Mouse (Mus musculus): Measurements from ENCODE around the gene Phf3. TPM values are rescaled to one million over a fixed set of nuclear protein-coding genes. Genes with fewer than 3 reads are reported as not detected.

Phf3 gene
- polyA plus RNA-seq, 1 experiment: 52.8 TPM

DNA sequence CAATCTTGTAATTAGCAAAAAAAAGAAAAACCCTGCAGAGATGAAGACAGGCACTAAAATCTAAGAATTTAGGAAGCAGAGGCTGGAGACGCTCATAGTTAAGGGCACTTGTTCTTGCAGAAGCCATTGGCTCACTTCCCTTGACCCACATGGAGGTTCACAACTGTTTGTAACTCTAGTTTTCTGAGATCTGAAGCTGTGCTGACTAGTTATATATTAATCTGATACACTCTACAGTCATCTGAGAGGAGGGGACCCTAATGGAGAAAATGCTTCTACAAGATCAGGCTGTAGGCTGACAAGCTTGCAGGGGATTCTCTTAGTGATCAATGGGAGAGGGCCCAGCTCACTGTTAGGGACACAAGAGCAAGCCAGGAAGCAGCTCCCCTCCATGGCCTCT is 58.1 kb downstream of the Phf3 start:
- no peak for TF ChIP-seq POLR2A (IDR thresholded peaks at IDR 0.05; ENCODE audit: borderline replicate concordance, insufficient read depth, low read length)
- no peak for TF ChIP-seq CTCF (IDR thresholded peaks at IDR 0.05; ENCODE audit: borderline replicate concordance, insufficient read depth, low read depth, low read length)
- Histone ChIP-seq H3K4me3 (replicated peaks; ENCODE audit: insufficient read depth, low read depth, low read length) (no peak overlapping the region), H3K4me1 (ENCODE audit: control insufficient read depth, insufficient read depth, low read length) (no peaks in the 10 kb centered on the region), H3K27ac (ENCODE audit: insufficient read depth, low read length) (no peak overlapping the region), H3K27me3 (ENCODE audit: control insufficient read depth, insufficient read depth, low read length) (no peaks in the 10 kb centered on the region)
- WGBS: 85% methylated on average over 1 of the region's 1 CpGs
- DNase-seq: no peak

DNA sequence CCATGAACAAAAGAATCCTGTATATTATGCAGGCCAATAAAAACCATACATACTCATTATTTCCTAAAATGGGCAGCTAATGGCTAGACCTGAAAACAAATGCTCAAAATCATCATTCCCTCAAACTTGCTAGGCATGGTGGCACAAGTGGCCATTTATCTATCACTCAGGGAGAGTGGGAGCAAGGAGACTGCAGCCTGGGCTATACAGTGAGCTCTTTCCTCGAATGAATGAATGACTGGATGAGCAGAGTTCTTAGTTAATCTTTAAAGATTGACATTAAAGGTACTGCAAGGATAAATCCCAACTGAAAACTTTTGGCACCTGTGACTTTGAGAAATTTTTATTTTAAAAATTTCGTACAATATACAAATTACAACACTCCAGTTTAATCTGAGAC is 58.7 kb downstream of the Phf3 start:
- TF ChIP-seq POLR2A (IDR thresholded peaks at IDR 0.05; ENCODE audit: borderline replicate concordance, insufficient read depth, low read length) (no peak), CTCF (IDR thresholded peaks at IDR 0.05; ENCODE audit: borderline replicate concordance, insufficient read depth, low read depth, low read length) (no peak)
- no peak for DNase-seq
- H3K4me3 ChIP-seq (replicated peaks; ENCODE audit: insufficient read depth, low read depth, low read length): no peak overlapping the region
- H3K27me3 ChIP-seq (ENCODE audit: control insufficient read depth, insufficient read depth, low read length): no peaks in the 10 kb centered on the region
- WGBS: 87% methylated on average over 2 of the region's 2 CpGs
- no peak overlapping the region for H3K27ac ChIP-seq (ENCODE audit: insufficient read depth, low read length)
- H3K4me1 ChIP-seq (ENCODE audit: control insufficient read depth, insufficient read depth, low read length): no peaks in the 10 kb centered on the region

DNA sequence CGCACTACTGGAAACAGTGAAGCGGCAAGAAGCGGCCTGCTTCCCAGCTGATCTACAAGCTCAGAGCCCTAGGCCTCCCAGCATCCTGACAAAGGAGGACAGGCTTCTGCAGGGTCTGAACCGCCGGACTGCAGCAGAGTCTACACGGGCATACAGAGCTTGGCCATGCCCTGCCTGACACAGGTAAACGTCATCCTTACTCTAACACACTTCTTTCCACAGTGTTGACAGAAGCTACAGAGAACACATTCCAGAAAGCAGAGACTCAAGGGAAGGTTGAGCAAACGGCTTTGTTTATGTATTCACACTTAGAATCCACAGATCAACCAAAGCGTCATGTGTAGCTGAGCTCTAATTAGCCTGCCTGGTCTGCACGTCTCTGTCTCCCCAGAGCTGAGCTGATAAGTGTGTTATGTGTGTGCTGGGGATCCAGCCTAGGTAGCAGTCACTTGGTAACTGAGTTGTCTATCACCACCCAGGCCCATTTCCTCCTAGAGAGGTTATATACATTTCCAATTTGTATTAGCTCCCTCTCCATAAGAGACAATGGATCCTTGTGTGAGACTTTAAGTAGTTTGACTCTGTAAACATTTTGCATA is 65.5 kb downstream of the Phf3 start:
- no peak for DNase-seq

DNA sequence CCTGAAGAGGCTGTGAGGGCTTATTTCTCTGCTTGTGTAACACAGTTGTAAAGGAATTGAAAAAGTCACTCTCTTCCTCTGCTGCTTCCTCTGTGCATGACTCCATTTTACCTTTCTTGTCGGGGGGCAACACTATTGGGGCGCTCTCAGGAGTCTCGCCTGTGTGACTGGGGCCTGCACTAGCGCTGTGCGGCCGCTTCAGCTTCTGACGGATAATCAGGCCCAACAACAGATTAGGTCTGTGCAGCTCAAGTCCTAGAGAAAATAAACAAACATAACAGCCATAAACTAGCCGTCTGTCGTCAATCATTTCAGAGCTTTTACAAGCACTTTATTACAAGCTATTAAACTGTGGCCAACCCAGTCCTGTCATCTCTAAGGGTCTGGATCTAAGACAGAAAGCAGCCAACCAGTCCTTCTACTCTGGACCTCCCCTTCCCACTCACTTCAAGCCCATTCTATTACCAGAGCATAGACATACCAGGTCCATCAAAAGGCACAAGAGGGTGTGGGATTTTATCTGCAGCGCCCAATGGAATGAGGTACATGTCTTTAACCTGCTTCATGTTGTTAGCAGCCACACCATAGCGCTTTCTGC is 67.9 kb downstream of the Phf3 start:
- DNase-seq: no peak
- H3K4me3 ChIP-seq (replicated peaks; ENCODE audit: insufficient read depth, low read depth, low read length): no peak overlapping the region
- H3K4me1 ChIP-seq (ENCODE audit: control insufficient read depth, insufficient read depth, low read length): no peaks in the 10 kb centered on the region
- 96% methylated on average over 11 of the region's 11 CpGs for WGBS
- TF ChIP-seq CTCF (IDR thresholded peaks at IDR 0.05; ENCODE audit: borderline replicate concordance, insufficient read depth, low read depth, low read length) (no peak), POLR2A (IDR thresholded peaks at IDR 0.05; ENCODE audit: borderline replicate concordance, insufficient read depth, low read length) (no peak)
- no peak overlapping the region for H3K27ac ChIP-seq (ENCODE audit: insufficient read depth, low read length)
- H3K27me3 ChIP-seq (ENCODE audit: control insufficient read depth, insufficient read depth, low read length): no peaks in the 10 kb centered on the region

More for the DNA sequence above, 65.5 kb downstream of the Phf3 start:
- Histone ChIP-seq H3K4me1 (ENCODE audit: control insufficient read depth, insufficient read depth, low read length) (no peaks in the 10 kb centered on the region), H3K4me3 (replicated peaks; ENCODE audit: insufficient read depth, low read depth, low read length) (no peak overlapping the region), H3K27ac (ENCODE audit: insufficient read depth, low read length) (no peak overlapping the region), H3K27me3 (ENCODE audit: control insufficient read depth, insufficient read depth, low read length) (no peaks in the 10 kb centered on the region)
- WGBS: 90% methylated on average over 10 of the region's 10 CpGs
- TF ChIP-seq POLR2A (IDR thresholded peaks at IDR 0.05; ENCODE audit: borderline replicate concordance, insufficient read depth, low read length) (no peak), CTCF (IDR thresholded peaks at IDR 0.05; ENCODE audit: borderline replicate concordance, insufficient read depth, low read depth, low read length) (no peak)

DNA sequence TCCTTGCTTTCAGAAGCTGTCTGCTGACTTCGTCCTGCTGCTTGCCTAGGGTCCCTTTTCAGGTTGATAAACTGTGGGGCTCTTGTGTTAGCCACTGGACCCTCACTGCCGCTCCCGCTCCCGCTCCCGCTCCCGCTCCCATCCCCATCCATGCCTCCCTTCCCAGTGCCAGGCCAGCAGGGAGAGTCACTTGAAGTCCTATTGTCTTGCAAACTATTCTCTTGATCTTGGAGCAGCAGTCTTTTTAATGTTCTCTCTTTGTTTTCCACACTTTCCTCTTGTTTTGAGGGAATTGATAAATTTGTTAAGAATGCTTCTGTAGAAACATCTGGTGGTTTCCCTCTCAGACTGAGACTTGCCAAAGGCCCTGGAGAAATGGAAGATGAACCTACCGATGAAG is 68.8 kb downstream of the Phf3 start:
- TF ChIP-seq CTCF (IDR thresholded peaks at IDR 0.05; ENCODE audit: borderline replicate concordance, insufficient read depth, low read depth, low read length) (no peak), POLR2A (IDR thresholded peaks at IDR 0.05; ENCODE audit: borderline replicate concordance, insufficient read depth, low read length) (no peak)
- 82% methylated on average over 7 of the region's 7 CpGs for WGBS
- no peak for DNase-seq
- Histone ChIP-seq H3K4me3 (replicated peaks; ENCODE audit: insufficient read depth, low read depth, low read length) (no peak overlapping the region), H3K27ac (ENCODE audit: insufficient read depth, low read length) (no peak overlapping the region), H3K4me1 (ENCODE audit: control insufficient read depth, insufficient read depth, low read length) (no peaks in the 10 kb centered on the region), H3K27me3 (ENCODE audit: control insufficient read depth, insufficient read depth, low read length) (no peaks in the 10 kb centered on the region)

DNA sequence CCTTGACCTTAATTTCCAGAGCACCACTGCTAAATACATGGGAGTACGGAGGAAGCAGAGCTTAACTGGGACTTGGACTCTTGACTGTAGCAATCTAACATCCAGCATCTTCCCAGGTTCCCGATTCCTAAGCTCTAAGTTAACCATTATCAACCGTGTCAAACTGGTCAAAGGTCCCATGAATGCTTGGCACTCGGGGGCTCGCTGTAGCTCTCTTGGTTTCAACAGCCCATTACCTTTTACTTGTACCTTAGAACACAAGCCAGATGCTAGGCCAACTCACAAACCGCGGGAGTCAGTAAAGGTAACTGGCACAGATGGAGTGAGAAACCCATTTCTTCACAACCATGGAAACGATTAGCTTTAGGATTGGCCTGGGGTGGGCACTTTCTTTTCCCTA is 71.8 kb downstream of the Phf3 start:
- no peak for TF ChIP-seq CTCF (IDR thresholded peaks at IDR 0.05; ENCODE audit: borderline replicate concordance, insufficient read depth, low read depth, low read length)
- TF ChIP-seq POLR2A (IDR thresholded peaks at IDR 0.05; ENCODE audit: borderline replicate concordance, insufficient read depth, low read length): no peak
- Histone ChIP-seq H3K4me3 (replicated peaks; ENCODE audit: insufficient read depth, low read depth, low read length) (no peak overlapping the region), H3K27ac (ENCODE audit: insufficient read depth, low read length) (no peak overlapping the region), H3K4me1 (ENCODE audit: control insufficient read depth, insufficient read depth, low read length) (no peaks in the 10 kb centered on the region), H3K27me3 (ENCODE audit: control insufficient read depth, insufficient read depth, low read length) (no peaks in the 10 kb centered on the region)
- 93% methylated on average over 8 of the region's 8 CpGs for WGBS
- DNase-seq: no peak

DNA sequence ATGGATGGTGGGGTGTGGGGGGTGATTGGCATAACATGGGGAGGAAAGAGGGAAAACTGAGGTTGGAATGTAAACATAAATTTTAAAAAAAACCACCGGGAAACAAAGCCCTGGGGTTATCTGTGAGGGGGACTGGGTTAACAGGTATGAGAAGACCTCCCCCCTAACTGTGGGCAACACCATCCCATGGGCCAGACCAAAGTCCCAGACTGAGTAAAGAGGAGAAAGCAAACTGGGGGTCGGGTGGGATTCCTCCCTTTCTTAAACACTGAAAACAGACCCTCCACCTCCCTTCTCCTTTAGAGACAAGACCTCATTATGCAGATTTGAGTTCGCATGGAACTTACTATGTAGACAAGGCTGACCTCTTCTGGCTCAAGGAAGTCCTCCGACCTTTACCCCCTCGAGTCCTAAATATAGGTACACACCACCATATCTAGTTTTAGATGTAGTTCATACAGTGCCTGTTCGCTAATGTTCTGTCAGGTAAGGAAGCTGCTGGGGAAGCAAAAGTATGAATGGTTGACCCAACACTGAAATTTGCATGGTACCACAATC is 74.4 kb downstream of the Phf3 start:
- H3K4me1 ChIP-seq (ENCODE audit: control insufficient read depth, insufficient read depth, low read length): no peaks in the 10 kb centered on the region
- no peak for TF ChIP-seq POLR2A (IDR thresholded peaks at IDR 0.05; ENCODE audit: borderline replicate concordance, insufficient read depth, low read length)
- no peak for TF ChIP-seq CTCF (IDR thresholded peaks at IDR 0.05; ENCODE audit: borderline replicate concordance, insufficient read depth, low read depth, low read length)
- 87% methylated on average over 6 of the region's 6 CpGs for WGBS

DNA sequence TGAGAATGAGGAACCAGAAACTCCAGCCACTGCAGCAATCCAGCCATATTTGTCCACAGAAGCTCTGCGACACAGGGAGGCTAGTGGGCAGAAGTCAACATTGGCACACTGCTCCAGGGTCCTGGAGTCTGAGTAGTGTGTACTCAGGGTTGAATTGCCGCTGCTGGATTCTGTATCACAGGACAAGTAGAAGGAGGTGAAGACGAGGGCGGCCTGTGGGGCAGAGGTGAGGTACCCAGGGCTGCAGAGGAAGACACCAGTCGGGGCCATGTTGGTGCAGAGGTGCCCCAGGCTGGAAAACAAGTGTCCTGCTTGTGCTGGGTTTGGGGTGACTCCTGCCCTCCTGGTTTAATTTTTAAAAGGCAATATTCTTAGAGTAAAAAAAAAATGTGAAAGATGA is 79.1 kb downstream of the Phf3 start:
- no peak overlapping the region for H3K27ac ChIP-seq (ENCODE audit: insufficient read depth, low read length)
- 86% methylated on average over 5 of the region's 5 CpGs for WGBS
- TF ChIP-seq POLR2A (IDR thresholded peaks at IDR 0.05; ENCODE audit: borderline replicate concordance, insufficient read depth, low read length): no peak
- TF ChIP-seq CTCF (IDR thresholded peaks at IDR 0.05; ENCODE audit: borderline replicate concordance, insufficient read depth, low read depth, low read length): no peak
- no peak overlapping the region for H3K4me3 ChIP-seq (replicated peaks; ENCODE audit: insufficient read depth, low read depth, low read length)
- no peak for DNase-seq
- no peaks in the 10 kb centered on the region for H3K27me3 ChIP-seq (ENCODE audit: control insufficient read depth, insufficient read depth, low read length)
- H3K4me1 ChIP-seq (ENCODE audit: control insufficient read depth, insufficient read depth, low read length): no peaks in the 10 kb centered on the region

More for the DNA sequence above, 74.4 kb downstream of the Phf3 start:
- no peak for DNase-seq
- Histone ChIP-seq H3K27ac (ENCODE audit: insufficient read depth, low read length) (no peak overlapping the region), H3K27me3 (ENCODE audit: control insufficient read depth, insufficient read depth, low read length) (no peaks in the 10 kb centered on the region), H3K4me3 (replicated peaks; ENCODE audit: insufficient read depth, low read depth, low read length) (no peak overlapping the region)

Measured in cerebellum, adult 2 months (tissue).